Mouse (Mus musculus) E14TG2a.4 (cell line): ENCODE data around the gene Zfp536.
A peak's percentile ranks its signal among the peaks of the same experiment; 100 is the strongest.

Experiments
- CTCF ChIP-seq: conservative IDR thresholded peaks from 2 replicates; pipeline ENCODE4 v1.5.1; 2014; ENCODE audit warnings: low read length
- NANOG ChIP-seq: IDR thresholded peaks from 2 replicates; pipeline ENCODE4 v1.6.1; 2014; ENCODE audit warnings: borderline replicate concordance, low read length, mixed read lengths

GRCm38 (mm10) chr7:37471726-37472125 lies 301.7 kb downstream of the Zfp536 start:
- TF ChIP-seq CTCF (peak; percentile 64), NANOG (no peak)
